Mouse (Mus musculus): ENCODE data around the gene Sec31a. TPM values are rescaled to one million over a fixed set of nuclear protein-coding genes. Genes with fewer than 3 reads are reported as not detected.
A peak's percentile ranks its signal among the peaks of the same experiment; 100 is the strongest.
"Not testable (repeated sequence)": the region's sequence is repeated elsewhere in the genome, so short reads cannot be mapped to it uniquely, and the experiment has no call there.

Gene Sec31a
- polyA plus RNA-seq, 1 experiment from 2014 or later: 52.3 TPM

DNA sequence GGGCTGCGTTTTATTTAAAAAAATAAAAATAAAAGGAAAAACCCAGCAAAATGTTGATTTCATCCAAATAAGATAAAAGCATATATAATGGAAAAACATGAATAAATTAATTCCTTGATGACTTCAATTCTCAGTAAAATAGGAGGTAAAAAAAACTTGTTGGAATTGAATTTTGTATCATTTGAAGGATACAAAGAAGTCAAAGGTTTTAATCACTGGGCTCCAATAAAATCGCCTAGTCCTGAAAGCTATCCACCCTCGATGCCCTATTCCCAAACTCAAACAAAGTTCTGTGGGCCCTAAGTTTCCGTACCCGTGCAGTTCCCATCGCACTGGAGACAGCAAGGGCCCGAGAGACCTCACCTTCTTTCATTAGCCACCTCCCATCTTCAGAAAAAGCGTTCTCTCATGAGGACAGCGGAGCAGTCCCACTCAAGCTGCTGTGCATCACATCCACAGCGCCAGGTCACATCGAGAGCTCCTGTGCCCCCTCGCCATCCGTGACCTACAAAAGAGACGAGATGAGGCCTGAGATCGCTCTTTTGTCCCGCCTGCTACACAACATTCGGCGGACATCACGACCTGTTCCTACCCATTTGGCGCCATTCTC lies 12.8 kb upstream of the Sec31a start:
- Histone ChIP-seq H3K4me2 (peak overlapping the region; percentile 93), H3K36me3 (replicated peaks) (peaks cover 42% of the 10 kb centered on the region), H3K9me3 (replicated peaks) (no peaks in the 10 kb centered on the region), H3K9ac (peak overlapping the region; percentile 67), H3K27me3 (no peaks in the 10 kb centered on the region), H3K27ac (replicated peaks) (peak overlapping the region; percentile 74), H3K4me1 (replicated peaks) (peaks cover 57% of the 10 kb centered on the region), H3K4me3 (replicated peaks) (peak overlapping the region; percentile 73)
- under 1% methylated on average over 20 of the region's 20 CpGs for WGBS (ENCODE audit: insufficient replicate concordance)
- ATAC-seq (ENCODE audit: insufficient read depth): peak; percentile 33

DNA sequence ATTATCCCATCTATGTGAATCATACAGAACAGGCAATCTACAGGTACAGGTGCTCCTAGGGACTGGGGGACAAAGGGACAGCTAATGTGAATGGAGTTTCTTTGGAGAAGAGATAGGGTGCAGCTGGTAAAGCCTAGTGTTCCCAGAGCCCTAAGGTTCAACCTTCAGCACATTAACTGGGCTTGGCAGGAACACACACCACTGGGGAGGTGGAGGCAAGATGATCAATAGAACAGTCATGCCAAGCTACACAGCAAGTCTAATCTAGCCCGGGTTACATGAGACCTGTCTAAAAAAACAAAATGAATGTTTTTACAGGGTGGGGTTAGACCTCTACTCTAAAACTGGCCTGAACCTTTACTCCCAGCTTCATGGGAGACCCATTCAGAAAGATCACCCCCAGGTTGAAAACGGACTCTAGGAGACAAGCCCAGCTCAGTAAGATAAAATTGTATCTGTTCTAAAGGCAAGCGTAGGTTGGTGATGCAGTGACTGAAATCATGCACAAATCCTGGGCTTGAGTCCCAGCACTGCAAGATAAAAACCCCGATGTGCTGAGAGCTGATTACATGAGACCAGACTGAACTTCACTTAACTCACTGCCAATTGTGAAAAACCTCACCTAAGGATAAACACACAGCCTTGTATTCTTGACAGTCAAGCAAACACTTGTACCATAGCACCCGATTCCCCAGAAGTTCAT lies 12.1 kb upstream of the Sec31a start:
- no peak for ATAC-seq (ENCODE audit: insufficient read depth)
- H3K4me3 ChIP-seq (replicated peaks): peak overlapping the region; percentile 73
- 4% methylated on average over 5 of the region's 5 CpGs for WGBS (ENCODE audit: insufficient replicate concordance)
- peak overlapping the region; percentile 41 for H3K9ac ChIP-seq
- no peaks in the 10 kb centered on the region for H3K9me3 ChIP-seq (replicated peaks)
- no peak overlapping the region for H3K27ac ChIP-seq (replicated peaks)
- H3K4me1 ChIP-seq (replicated peaks): peaks cover 62% of the 10 kb centered on the region
- H3K4me2 ChIP-seq: peak overlapping the region; percentile 93
- H3K36me3 ChIP-seq (replicated peaks): peaks cover 49% of the 10 kb centered on the region
- no peaks in the 10 kb centered on the region for H3K27me3 ChIP-seq

- no peaks in the 10 kb centered on the region for H3K27me3 ChIP-seq
Measured at GRCm38 (mm10) chr5:100427276-100427675, 11.2 kb upstream of the Sec31a start.

GRCm38 (mm10) chr5:100425823-100426222 lies 9.8 kb upstream of the Sec31a start:
- H3K9ac ChIP-seq; ATAC-seq (ENCODE audit: insufficient read depth); H3K27ac ChIP-seq (replicated peaks); H3K27me3 ChIP-seq; H3K4me2 ChIP-seq; H3K9me3 ChIP-seq (replicated peaks); H3K4me3 ChIP-seq (replicated peaks): not testable (repeated sequence)
- 81% methylated on average over 2 of the region's 2 CpGs for WGBS (ENCODE audit: insufficient replicate concordance)
- H3K4me1 ChIP-seq (replicated peaks): peaks cover 58% of the 10 kb centered on the region
- H3K36me3 ChIP-seq (replicated peaks): peaks cover 72% of the 10 kb centered on the region

More at GRCm38 (mm10) chr5:100427276-100427675, 11.2 kb upstream of the Sec31a start:
- Histone ChIP-seq H3K36me3 (replicated peaks) (peaks cover 58% of the 10 kb centered on the region), H3K4me3 (replicated peaks) (peak overlapping the region; percentile 73), H3K9me3 (replicated peaks) (no peaks in the 10 kb centered on the region), H3K4me2 (peak overlapping the region; percentile 93), H3K9ac (peak overlapping the region; percentile 31; the same call in 1 of the 2 replicates), H3K27ac (replicated peaks) (no peak overlapping the region), H3K4me1 (replicated peaks) (peaks cover 62% of the 10 kb centered on the region)
- ATAC-seq (ENCODE audit: insufficient read depth): no peak
- 48% methylated on average over 9 of the region's 9 CpGs for WGBS (ENCODE audit: insufficient replicate concordance)

GRCm38 (mm10) chr5:100424252-100424651 lies 8.2 kb upstream of the Sec31a start:
- H3K4me3 ChIP-seq (replicated peaks): no peak overlapping the region
- no peaks in the 10 kb centered on the region for H3K9me3 ChIP-seq (replicated peaks)
- no peak for ATAC-seq (ENCODE audit: insufficient read depth)
- no peak overlapping the region for H3K9ac ChIP-seq
- no peak overlapping the region for H3K4me2 ChIP-seq
- peaks cover 45% of the 10 kb centered on the region for H3K4me1 ChIP-seq (replicated peaks)
- WGBS (ENCODE audit: insufficient replicate concordance): 67% methylated on average over 3 of the region's 3 CpGs
- no peak overlapping the region for H3K27ac ChIP-seq (replicated peaks)
- H3K36me3 ChIP-seq (replicated peaks): peaks cover 87% of the 10 kb centered on the region
- no peaks in the 10 kb centered on the region for H3K27me3 ChIP-seq

GRCm38 (mm10) chr5:100423626-100424025 lies 7.6 kb upstream of the Sec31a start:
- no peak overlapping the region for H3K9ac ChIP-seq
- ATAC-seq (ENCODE audit: insufficient read depth): no peak
- peaks cover 40% of the 10 kb centered on the region for H3K4me1 ChIP-seq (replicated peaks)
- H3K9me3 ChIP-seq (replicated peaks): no peaks in the 10 kb centered on the region
- 70% methylated on average over 7 of the region's 7 CpGs for WGBS (ENCODE audit: insufficient replicate concordance)
- no peaks in the 10 kb centered on the region for H3K27me3 ChIP-seq
- no peak overlapping the region for H3K4me2 ChIP-seq
- H3K36me3 ChIP-seq (replicated peaks): peaks cover 87% of the 10 kb centered on the region
- H3K27ac ChIP-seq (replicated peaks): no peak overlapping the region
- no peak overlapping the region for H3K4me3 ChIP-seq (replicated peaks)

DNA sequence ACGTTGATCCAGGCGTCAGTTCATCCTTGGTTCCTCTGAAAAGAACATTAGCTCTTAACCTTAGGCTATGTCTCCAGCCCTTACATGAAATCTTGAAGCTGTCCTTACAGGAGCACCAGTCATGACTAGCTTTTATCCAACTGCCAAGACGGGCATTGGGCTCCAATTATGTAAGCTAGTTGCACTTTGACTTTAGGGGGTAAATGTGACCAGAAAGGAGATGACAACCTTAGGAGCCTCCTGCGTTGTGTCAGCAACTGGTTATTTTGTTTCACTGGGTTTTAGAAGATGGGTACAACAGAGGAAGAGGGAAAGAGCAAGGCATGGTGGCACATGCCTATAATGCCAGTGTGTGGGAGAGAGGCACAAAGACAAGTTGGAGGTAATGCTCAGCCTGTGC lies 2.8 kb upstream of the Sec31a start:
- Histone ChIP-seq H3K36me3 (replicated peaks) (peaks cover 45% of the 10 kb centered on the region), H3K9ac (no peak overlapping the region), H3K4me1 (replicated peaks) (peaks cover 32% of the 10 kb centered on the region), H3K4me3 (replicated peaks) (no peak overlapping the region), H3K27me3 (no peaks in the 10 kb centered on the region), H3K4me2 (no peak overlapping the region), H3K27ac (replicated peaks) (no peak overlapping the region), H3K9me3 (replicated peaks) (no peaks in the 10 kb centered on the region)
- ATAC-seq (ENCODE audit: insufficient read depth): no peak
- whole genome bisulfite sequencing (ENCODE audit: insufficient replicate concordance): 71% methylated on average over 4 of the region's 4 CpGs

- Histone ChIP-seq H3K4me2 (no peak overlapping the region), H3K36me3 (replicated peaks) (peaks cover 37% of the 10 kb centered on the region), H3K9me3 (replicated peaks) (no peaks in the 10 kb centered on the region), H3K4me1 (replicated peaks) (peaks cover 32% of the 10 kb centered on the region), H3K27ac (replicated peaks) (no peak overlapping the region), H3K27me3 (no peaks in the 10 kb centered on the region), H3K9ac (no peak overlapping the region), H3K4me3 (replicated peaks) (no peak overlapping the region)
- WGBS (ENCODE audit: insufficient replicate concordance): 80% methylated on average over 2 of the region's 2 CpGs
- ATAC-seq (ENCODE audit: insufficient read depth): no peak
Measured at GRCm38 (mm10) chr5:100418077-100418476, 2.0 kb upstream of the Sec31a start.

DNA sequence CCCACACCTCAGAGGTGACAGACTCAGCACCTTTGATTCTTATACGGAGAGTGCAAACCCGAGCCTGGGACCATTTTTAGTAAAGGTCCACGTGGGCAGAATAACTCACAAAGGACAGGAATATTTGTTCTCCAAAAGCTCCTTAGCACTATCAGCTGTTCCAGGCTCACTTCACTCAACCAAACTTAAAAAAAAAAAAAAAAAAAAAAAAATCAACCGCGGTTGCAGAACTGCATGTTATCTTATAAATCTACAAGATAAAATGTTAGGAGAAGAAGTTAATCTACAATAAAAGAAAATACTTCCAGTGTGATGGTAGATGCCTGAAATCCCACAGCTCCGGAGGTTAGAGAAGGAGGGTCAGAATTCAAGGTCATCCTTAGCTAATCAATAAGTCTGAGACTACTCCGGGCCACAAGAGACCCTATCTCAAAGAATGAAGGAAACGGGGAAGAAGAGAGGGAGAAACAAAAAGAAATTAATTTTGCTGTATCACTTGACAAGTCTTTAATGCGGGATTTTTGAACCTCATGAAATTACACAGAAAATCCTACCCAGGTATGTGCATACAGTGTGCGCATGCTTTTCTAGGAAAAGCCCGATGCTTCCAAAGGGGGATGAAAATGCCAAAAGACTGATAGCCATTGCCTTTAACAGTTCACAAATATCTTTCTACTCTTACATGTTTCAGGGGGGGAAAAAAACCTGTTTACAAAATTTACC lies 1.4 kb downstream of the Sec31a start:
- Histone ChIP-seq H3K4me1 (replicated peaks) (peaks cover 44% of the 10 kb centered on the region), H3K27me3 (no peaks in the 10 kb centered on the region), H3K9me3 (replicated peaks) (no peaks in the 10 kb centered on the region), H3K27ac (replicated peaks) (no peak overlapping the region; the same call in 1 of the 2 replicates), H3K36me3 (replicated peaks) (peaks cover 5% of the 10 kb centered on the region), H3K4me2 (peak overlapping the region; percentile 83), H3K4me3 (replicated peaks) (peak overlapping the region; percentile 86), H3K9ac (no peak overlapping the region; the same call in 1 of the 2 replicates)
- ATAC-seq (ENCODE audit: insufficient read depth): no peak
- WGBS (ENCODE audit: insufficient replicate concordance): 40% methylated on average over 11 of the region's 11 CpGs

DNA sequence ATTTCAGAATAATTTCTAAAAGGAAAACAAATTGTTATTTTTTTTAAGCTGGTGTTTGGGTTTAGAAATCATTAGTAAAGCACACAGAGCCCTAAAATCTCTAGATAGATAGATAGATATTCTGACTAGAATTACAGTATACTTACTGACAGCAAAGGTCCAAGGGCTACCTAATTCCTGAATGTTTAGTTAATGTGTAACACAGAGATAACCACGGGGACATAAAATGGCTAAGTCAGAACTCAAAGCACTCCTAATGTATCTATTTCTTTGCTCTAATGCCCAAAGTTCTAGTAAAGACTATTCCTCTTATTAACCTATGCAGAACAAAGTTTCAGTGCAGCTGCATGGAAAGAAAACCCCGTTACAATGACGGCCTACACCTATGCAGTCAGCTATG lies 3.1 kb downstream of the Sec31a start:
- peaks cover 3% of the 10 kb centered on the region for H3K36me3 ChIP-seq (replicated peaks)
- no peak for ATAC-seq (ENCODE audit: insufficient read depth)
- H3K9ac ChIP-seq: no peak overlapping the region
- no peak overlapping the region for H3K4me3 ChIP-seq (replicated peaks)
- WGBS (ENCODE audit: insufficient replicate concordance): 63% methylated on average over 3 of the region's 3 CpGs
- H3K4me2 ChIP-seq: peak overlapping the region; percentile 32
- H3K9me3 ChIP-seq (replicated peaks): no peaks in the 10 kb centered on the region
- peaks cover 43% of the 10 kb centered on the region for H3K4me1 ChIP-seq (replicated peaks)
- H3K27me3 ChIP-seq: no peaks in the 10 kb centered on the region
- no peak overlapping the region; the same call in 1 of the 2 replicates for H3K27ac ChIP-seq (replicated peaks)

DNA sequence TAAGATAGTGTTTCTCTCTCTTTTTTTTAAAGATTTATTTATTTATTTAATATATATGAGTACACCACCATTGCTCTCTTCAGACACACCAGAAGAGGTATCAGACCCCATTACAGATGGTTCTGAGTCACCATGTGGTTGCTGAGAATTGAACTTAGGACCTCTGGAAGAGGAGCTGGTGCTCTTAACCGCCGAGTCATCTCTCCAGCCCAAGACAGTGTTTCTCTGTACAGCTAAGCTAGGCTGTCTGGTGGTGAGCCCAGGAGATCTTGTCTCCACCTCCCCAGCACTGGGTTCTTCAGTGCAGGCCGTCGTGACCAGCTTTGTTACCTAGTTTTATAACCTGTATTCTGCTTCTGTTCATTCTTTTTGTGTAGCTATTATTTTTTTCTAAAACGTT lies 5.8 kb downstream of the Sec31a start:
- H3K9ac ChIP-seq: no peak overlapping the region
- no peak overlapping the region for H3K4me2 ChIP-seq
- peaks cover 17% of the 10 kb centered on the region for H3K36me3 ChIP-seq (replicated peaks)
- H3K27ac ChIP-seq (replicated peaks): no peak overlapping the region
- 69% methylated on average over 5 of the region's 5 CpGs for WGBS (ENCODE audit: insufficient replicate concordance)
- ATAC-seq (ENCODE audit: insufficient read depth): no peak
- no peaks in the 10 kb centered on the region for H3K27me3 ChIP-seq
- no peaks in the 10 kb centered on the region for H3K9me3 ChIP-seq (replicated peaks)
- H3K4me3 ChIP-seq (replicated peaks): no peak overlapping the region
- peaks cover 29% of the 10 kb centered on the region for H3K4me1 ChIP-seq (replicated peaks)
